Mouse (Mus musculus): ENCODE results near the gene Gm21972. TPM values are rescaled to one million over a fixed set of nuclear protein-coding genes. Genes with fewer than 3 reads are reported as not detected.

Gene Gm21972
- total RNA-seq, 2 experiments from 2014 or later = 3.0 to 4.1 TPM

DNA sequence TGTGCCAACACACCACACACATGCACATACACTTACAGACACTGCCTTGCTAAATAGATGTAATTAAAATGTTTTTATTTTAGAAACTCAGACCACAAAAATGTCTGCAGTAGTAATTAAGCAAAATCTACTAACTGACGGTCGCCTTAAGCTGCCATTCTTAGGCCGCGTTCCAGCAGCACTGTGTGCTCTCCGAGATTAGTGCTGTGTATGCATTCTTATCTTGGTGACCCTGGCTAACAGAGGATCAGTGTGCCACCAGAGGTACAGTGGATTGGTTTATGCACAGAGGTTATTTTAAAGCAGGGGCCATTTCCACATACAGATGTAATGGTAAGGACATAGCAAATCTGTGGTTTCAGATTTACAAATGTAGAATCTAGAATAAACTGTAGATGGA, 27.6 kb downstream of the Gm21972 start:
- no peak for DNase-seq

- no peak for DNase-seq
Observed at GRCm38 (mm10) chr1:86174602-86175001, 41.2 kb downstream of the Gm21972 start.

DNA sequence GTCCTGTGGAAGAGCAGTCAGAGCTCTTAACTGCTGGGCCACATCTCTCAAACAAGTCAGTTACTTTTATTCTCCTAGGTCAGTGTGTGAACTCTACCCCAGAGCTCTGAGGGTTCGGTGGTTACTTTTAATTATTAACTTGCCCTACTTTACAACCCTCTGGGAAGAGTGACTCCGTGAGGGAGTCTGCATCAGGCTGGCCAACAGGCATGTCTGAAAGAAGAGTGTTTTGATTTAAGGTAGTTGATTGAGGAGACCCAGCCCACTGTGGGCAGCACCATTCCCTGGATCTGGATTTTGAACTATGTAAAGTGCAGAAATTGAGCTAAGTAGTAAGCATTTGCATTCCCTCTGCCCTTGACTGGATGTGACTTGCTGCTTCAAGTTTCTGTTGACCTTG, 42.6 kb downstream of the Gm21972 start:
- no peak for DNase-seq

DNA sequence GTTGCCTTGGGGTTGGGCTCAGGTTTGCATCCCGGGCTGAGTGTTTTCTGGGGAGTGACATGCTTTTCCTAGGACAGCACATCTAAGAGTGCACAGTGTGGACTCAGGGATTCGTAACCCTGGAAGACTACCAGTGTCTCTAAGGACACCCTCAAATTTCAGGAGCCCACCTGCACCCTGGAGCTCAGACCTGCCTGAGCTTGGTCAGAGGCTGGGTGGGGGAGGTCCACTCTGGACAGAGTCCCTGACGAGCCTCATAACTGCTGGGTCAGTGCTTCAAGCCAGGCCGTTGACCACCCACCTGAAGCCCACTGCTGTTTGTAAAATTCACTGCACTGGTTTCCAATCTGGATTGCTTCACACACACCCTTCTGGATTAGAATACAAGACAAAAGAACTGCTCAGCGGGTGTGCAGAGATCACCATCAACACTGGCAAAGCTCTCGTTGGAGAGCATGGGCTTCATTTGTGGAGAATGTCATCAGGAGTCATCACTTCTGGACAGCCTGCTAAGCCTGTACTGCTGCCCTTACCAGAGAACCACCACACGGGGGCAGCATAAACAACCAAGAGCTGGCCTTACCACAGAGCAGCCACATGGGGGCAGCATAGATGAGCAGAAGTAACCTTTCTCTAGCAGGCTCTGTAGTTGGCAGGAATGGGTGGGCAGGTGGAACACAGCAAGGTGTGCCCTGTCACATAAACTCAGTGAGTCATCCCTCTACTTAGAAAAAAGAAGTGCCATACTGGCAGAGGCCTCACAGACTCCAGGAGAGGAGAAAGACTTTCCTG, 45.2 kb downstream of the Gm21972 start:
- peak; percentile 84 to 89 for DNase-seq

DNA sequence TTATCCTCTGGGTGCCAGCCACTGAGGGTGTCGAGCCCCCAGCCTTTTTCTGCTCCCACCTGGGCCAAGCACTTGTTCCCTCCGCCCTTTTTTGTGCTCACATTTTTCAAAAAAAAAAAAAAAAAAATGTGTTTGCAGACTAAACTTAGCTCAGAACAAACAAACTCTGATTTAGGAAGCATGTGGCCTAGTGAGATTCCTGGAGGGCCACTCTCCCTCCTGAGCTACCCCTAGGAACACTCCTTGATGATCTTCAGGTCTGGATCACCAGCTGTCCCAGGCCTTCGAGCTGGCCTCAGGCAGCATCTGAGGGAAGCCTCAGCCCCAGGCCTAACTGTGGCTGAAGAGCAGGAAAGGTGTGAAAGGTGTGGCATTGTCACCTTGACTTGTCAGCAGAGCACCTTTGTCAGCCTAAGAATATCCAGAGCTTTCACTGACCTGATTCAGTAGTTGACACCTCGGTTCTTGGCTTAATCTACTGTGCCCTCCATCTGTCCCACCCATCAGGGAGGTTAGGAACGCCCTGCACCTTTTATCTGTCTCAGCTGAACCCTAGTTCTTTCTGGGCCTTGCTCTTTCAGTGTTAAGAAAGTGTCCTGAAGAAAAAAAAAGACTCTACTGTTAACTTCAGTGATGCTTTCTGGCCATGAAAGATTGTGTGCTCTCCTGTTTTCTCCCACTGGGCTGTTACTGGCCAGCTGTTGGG, 48.7 kb downstream of the Gm21972 start:
- DNase-seq = no peak

DNA sequence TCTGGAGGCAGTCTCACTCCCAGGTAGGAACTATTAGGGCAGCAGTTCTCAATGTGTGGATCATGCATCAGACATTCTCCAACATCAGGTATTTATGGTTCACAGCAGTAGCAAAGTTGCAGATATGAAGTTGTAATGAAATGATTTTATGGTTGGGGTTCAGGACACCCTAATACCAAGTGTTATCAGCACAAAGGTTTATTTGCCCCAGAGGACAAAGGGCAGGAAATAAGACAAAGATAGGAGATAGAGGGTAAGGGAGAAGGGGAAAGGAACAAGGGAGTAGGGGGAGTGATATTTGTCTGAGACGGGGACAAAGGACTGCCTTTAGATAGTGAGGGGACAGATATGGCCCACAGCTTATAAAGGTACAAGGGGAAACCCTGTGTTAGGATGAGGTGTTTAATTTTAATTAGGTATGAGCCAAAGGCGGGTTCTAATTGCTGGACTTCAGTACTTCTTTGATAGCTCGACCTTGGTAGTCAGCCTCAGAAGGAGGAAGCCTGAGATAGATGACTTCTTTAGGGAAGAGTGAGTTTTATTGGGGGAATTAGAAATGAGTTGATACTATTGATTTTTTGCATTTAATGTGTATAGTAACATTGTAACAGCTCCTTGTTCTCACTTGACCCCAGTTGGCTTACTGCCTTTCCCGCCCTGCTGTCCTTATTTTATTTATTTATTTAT, 50.3 kb downstream of the Gm21972 start:
- no peak for DNase-seq

GRCm38 (mm10) chr1:86186762-86187161, 53.3 kb downstream of the Gm21972 start:
- no peak for DNase-seq

DNA sequence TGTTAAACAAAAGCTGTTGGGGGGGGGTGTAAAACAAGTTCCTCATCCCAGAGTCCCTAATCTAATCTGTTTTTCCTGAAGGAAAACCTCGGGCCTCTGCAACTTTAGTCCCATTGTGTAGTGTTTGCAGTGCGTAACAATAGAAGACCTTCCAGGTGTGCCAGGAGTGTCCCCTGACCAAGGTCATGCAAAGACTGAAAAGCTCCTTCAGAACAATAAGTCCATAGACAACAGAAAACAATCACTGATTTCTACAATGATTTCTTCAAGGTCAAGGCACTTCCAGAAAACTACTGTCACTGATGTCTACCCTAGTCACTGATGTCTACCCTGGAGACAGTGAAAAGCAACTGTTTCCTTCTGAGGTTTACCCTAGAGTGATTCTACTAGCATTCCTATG, 54.4 kb downstream of the Gm21972 start:
- no peak for DNase-seq

DNA sequence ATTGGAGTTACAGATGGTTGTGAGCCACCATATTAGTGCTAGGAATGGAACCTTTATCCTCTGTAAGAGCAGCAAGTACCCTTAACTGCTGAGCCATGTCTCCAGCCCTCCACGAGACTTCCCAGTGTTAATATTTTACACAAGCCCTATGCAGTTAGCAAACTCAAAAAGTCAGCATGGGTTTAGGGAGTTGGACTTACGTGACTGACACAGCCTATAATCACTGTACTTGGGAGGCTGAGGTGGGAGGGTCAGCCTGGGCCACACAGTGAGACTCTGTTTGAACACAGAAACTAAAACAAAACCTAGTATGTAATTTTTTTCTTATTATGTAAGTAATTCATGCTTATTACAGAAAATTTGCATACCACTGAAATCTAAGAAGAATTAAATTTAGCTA, 54.8 kb downstream of the Gm21972 start:
- no peak for DNase-seq

- DNase-seq = no peak
Observed at GRCm38 (mm10) chr1:86189034-86189702, 55.7 kb downstream of the Gm21972 start.

GRCm38 (mm10) chr1:86190843-86191242, 57.4 kb downstream of the Gm21972 start:
- no peak for DNase-seq

- no peak for DNase-seq
Observed at GRCm38 (mm10) chr1:86194044-86194443, 60.6 kb downstream of the Gm21972 start.

DNA sequence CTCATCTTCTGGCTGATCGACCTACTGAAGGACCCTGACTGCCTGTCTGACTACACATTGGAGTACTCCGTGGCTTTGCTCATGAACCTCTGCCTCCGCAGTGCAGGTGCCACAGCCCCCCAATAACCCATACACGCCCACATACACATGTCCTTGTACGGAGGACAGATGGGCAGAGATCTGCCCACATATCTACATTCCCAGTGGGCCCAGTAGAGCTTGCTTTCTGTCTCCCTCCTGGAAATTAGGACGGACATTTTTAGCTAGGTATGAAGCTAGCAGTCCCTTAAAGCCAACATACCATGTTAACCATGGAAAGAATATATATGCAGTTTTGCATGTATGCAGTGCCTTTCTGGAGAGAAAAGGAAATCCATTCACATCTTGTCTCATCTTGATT, 64.8 kb downstream of the Gm21972 start:
- DNase-seq = no peak

GRCm38 (mm10) chr1:86199026-86199425, 65.6 kb downstream of the Gm21972 start:
- DNase-seq = no peak

- DNase-seq = no peak
Observed at GRCm38 (mm10) chr1:86201312-86201711, 67.9 kb downstream of the Gm21972 start.

GRCm38 (mm10) chr1:86202617-86203219, 69.3 kb downstream of the Gm21972 start:
- DNase-seq = no peak

- DNase-seq = no peak
Observed at GRCm38 (mm10) chr1:86210676-86211075, 77.2 kb downstream of the Gm21972 start.

DNA sequence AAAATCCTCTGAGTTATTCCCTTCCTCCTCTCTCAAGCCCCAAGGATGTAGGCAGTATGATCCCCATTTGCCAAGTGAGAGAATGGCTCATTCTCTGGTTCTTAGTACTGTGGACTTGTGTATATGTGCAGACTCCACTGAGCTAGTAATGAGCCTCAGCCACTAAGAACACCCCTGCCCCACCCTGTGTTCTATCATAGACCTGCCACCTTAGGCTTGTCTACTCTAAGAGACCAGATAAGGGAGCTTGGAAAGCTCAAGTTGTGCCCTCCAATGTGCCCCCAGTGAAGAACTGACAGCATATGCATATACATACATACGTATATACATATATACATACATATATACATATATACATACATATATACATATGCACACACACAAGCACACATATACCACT, 78.1 kb downstream of the Gm21972 start:
- no peak for DNase-seq

Data from adrenal gland, postnatal 36 days (tissue).